Mouse (Mus musculus) ES-E14 (cell line): Measurements from ENCODE around the gene Agbl3. TPM values are rescaled to one million over a fixed set of nuclear protein-coding genes. Genes with fewer than 3 reads are reported as not detected.

Experiments used
- DNase-seq: peaks from one replicate; pipeline ENCODE4 v3.0.0-alpha.2; 2013; ENCODE audit warnings: low read depth, low spot score
- H3K27ac ChIP-seq: 2 replicates; pipeline ENCODE4 v1.5.1; 2012; ENCODE audit warnings: low read depth, mild to moderate bottlenecking, low read length, moderate library complexity, mixed read lengths; ENCODE audit not compliant: poor library complexity, insufficient read depth, severe bottlenecking
- H3K36me3 ChIP-seq: 2 replicates; pipeline ENCODE4 v1.6.1; 2012; ENCODE audit warnings: mild to moderate bottlenecking, low read length, moderate library complexity, mixed read lengths; ENCODE audit not compliant: control insufficient read depth, poor library complexity, insufficient read depth, severe bottlenecking
- H3K4me1 ChIP-seq, 2 experiments: fragments of 150-350 bp in 1 of 2; sonication (generic) in 1 of 2; 2 replicates each; pipeline ENCODE4 v1.6.1; 2012; ENCODE audit warnings: low read length in 2 of 2, mild to moderate bottlenecking in 1 of 2, mixed read lengths in 1 of 2; ENCODE audit not compliant: control insufficient read depth in 2 of 2, insufficient read depth in 2 of 2, poor library complexity in 1 of 2
- H3K4me3 ChIP-seq, 2 experiments: fragments of 150-350 bp in 1 of 2; sonication (generic) in 1 of 2; 2 replicates each; pipeline ENCODE4 v1.5.1; 2012; ENCODE audit warnings: low read length in 2 of 2, low read depth in 1 of 2, mild to moderate bottlenecking in 1 of 2, mixed read lengths in 1 of 2; ENCODE audit not compliant: insufficient read depth in 1 of 2, poor library complexity in 1 of 2, severe bottlenecking in 1 of 2
- H3K9ac ChIP-seq: 2 replicates; pipeline ENCODE4 v1.6.1; 2012; ENCODE audit warnings: low read depth, mild to moderate bottlenecking, low read length, mixed read lengths; ENCODE audit not compliant: poor library complexity, insufficient read depth, severe bottlenecking
- H3K9me3 ChIP-seq: fragments of 150-350 bp; sonication (generic); 2 replicates; pipeline ENCODE4 v1.6.1; 2012; ENCODE audit warnings: low read depth, mild to moderate bottlenecking, low read length; ENCODE audit not compliant: control insufficient read depth, insufficient read depth
- CHD2 ChIP-seq: IDR thresholded peaks from 2 replicates; pipeline ENCODE4 v1.6.1; 2014; ENCODE audit warnings: mild to moderate bottlenecking, low read depth, low read length, inconsistent platforms
- HCFC1 ChIP-seq: IDR thresholded peaks from 2 replicates; pipeline ENCODE4 v1.6.1; 2012; ENCODE audit warnings: low read length, inconsistent platforms, borderline replicate concordance; ENCODE audit not compliant: insufficient read depth
- MAFK ChIP-seq: IDR thresholded peaks from 2 replicates; pipeline ENCODE4 v1.6.1; 2014; ENCODE audit warnings: mild to moderate bottlenecking, low read depth, low read length, inconsistent platforms; ENCODE audit not compliant: insufficient read depth
- ZC3H11A ChIP-seq: IDR thresholded peaks from 2 replicates; pipeline ENCODE4 v1.6.1; 2012; ENCODE audit warnings: low read depth, mild to moderate bottlenecking, inconsistent platforms, low read length, borderline replicate concordance
- ZNF384 ChIP-seq: IDR thresholded peaks from 2 replicates; pipeline ENCODE4 v1.6.1; 2012; ENCODE audit warnings: low read depth, low read length, inconsistent platforms
- in situ Hi-C, 2 experiments: fragments of 600-800 bp; cut with MboI; formaldehyde crosslinking; loops; one replicate each; pipeline ENCODE4 v1.15.1; 2025; ENCODE audit warnings: low sequenced_read_pairs in 2 of 2, inconsistent platforms in 1 of 2; ENCODE audit not compliant: unreplicated experiment in 2 of 2
- total RNA-seq: library from RNA; depleted of rRNA; stranded (reverse); fragments of 300-350 nt; gene quantifications from 2 replicates; pipeline ENCODE4 v1.2.3, GENCODE M21; 2012

Gene Agbl3
- total RNA-seq, 1 experiment, result 2.6 TPM

DNA sequence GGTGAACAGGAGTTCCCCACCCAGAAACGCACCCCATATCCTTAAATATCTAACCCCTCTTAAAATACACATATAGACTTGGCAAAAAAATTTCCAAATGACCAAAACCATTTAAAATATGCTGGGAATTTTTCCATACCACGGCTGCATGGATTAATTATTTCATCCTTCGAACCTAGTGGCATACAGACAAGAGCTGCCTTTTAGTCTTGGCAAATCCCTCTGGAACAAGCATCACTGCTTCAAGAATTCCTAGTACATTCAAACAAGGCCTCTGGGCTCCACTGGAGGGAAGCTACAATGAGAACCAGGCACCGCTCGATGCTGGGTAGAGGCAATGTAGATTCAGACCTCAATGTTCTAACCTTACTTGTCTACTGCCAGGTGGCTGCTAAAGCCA lies 90.5 kb downstream of the Agbl3 start:
- Histone ChIP-seq H3K9ac (no peak overlapping the region), H3K36me3 (peaks cover 3% of the 10 kb centered on the region; the same call in 1 of the 2 replicates), H3K4me3 (no peak overlapping the region), H3K27ac (no peak overlapping the region), H3K4me1 (peaks cover under 1 to 21% of the 10 kb centered on the region in 2 experiments; a peak in 3 of 4 replicates), H3K9me3 (no peaks in the 10 kb centered on the region)
- in situ Hi-C loops, result no loop called here
- no peak for TF ChIP-seq MAFK
- no peak for TF ChIP-seq ZC3H11A
- TF ChIP-seq CHD2, result no peak
- TF ChIP-seq HCFC1, result no peak
- TF ChIP-seq ZNF384, result no peak
- DNase-seq, result no peak

GRCm38 (mm10) chr6:34871929-34872328 lies 91.7 kb downstream of the Agbl3 start:
- peaks cover 3% of the 10 kb centered on the region; the same call in 1 of the 2 replicates for H3K36me3 ChIP-seq
- peaks cover 0 to 19% of the 10 kb centered on the region in 2 experiments; a peak in 2 of 4 replicates for H3K4me1 ChIP-seq
- no peak overlapping the region for H3K27ac ChIP-seq
- in situ Hi-C loops, result no loop called here
- no peak overlapping the region for H3K9ac ChIP-seq
- H3K4me3 ChIP-seq, result no peak overlapping the region
- no peak for DNase-seq
- H3K9me3 ChIP-seq, result no peaks in the 10 kb centered on the region
- TF ChIP-seq MAFK (no peak), ZNF384 (no peak), HCFC1 (no peak), ZC3H11A (no peak), CHD2 (no peak)

DNA sequence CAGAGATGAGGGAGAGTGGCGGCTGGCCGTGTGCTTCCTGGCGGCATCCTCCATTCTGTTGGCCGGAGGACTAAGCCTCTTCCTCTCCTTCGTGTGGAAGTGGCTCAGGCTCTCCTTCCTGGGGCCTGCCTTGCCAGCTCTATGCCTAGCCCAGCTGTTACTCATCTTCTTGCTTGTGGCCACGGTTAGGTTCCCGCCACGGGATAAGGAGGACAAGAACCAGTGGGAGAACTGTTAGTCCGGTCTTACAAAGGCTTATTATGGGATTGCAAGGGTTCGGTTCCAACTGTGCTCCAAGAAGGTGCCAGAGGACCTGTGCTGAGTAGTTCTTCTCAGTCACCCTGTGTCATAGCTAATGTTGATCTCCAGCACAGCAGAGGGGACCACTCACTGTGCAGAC lies 92.6 kb downstream of the Agbl3 start:
- Histone ChIP-seq H3K4me1 (peaks cover 0 to 18% of the 10 kb centered on the region in 2 experiments; a peak in 3 of 4 replicates), H3K36me3 (peaks cover 3% of the 10 kb centered on the region; the same call in 1 of the 2 replicates), H3K9ac (no peak overlapping the region), H3K9me3 (no peaks in the 10 kb centered on the region), H3K4me3 (no peak overlapping the region), H3K27ac (no peak overlapping the region)
- DNase-seq, result no peak
- TF ChIP-seq ZNF384, result no peak
- TF ChIP-seq ZC3H11A, result no peak
- TF ChIP-seq HCFC1, result no peak
- no peak for TF ChIP-seq MAFK
- no peak for TF ChIP-seq CHD2
- in situ Hi-C loops, result no loop called here

DNA sequence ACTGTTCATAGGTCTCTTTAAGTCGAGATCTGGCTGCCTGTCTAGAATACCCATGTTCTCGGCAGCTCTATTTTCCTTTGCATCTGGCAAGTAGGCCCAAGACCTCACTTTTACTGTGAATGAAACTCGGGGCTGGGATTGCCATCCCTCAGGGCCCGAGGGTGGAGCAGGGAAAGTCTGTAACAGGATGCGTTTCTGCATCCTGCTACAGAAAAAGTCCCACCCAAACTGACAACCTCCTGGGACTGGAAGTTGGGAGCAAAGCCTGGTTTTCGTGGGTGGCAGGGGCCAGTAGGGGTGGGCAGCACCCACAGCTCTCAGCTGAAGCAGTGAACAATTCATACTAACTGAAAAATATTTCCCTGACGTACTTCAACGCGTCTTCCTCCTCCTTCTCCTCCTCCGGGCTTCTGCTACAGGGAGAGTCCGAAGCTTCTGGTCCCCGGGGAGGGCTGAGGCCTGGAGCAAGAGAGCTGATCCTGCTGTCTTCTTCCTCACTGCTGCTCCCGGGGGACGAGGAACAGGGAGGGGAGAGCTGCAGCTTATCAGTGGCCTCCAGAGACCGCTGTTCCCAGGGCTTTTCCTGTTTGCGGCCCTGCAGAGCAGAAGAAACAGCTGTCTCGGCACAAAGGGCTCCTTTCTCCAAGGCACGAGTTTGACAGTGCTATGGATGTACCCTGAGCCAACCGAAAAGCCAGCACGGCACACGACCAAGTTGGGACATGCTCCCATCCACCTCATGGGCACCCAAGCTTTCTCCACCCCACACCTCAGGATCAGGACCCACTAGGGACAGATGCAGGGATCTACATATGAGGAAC lies 94.1 kb downstream of the Agbl3 start:
- no peak for DNase-seq
- Histone ChIP-seq H3K9ac (no peak overlapping the region), H3K27ac (no peak overlapping the region), H3K9me3 (no peaks in the 10 kb centered on the region), H3K4me3 (no peak overlapping the region), H3K4me1 (peaks cover 0 to 17% of the 10 kb centered on the region in 2 experiments; a peak in 3 of 4 replicates), H3K36me3 (peaks cover 3% of the 10 kb centered on the region; the same call in 1 of the 2 replicates)
- no peak for TF ChIP-seq HCFC1
- TF ChIP-seq ZC3H11A, result no peak
- TF ChIP-seq CHD2, result no peak
- TF ChIP-seq ZNF384, result no peak
- no peak for TF ChIP-seq MAFK
- in situ Hi-C loops, result no loop called here
